Mouse (Mus musculus) MN1 (cell line): ENCODE data around the gene Ephx1.
"Not testable (repeated sequence)": the region's sequence is repeated elsewhere in the genome, so short reads cannot be mapped to it uniquely, and the experiment has no call there.

Source experiments
- DNase-seq: peaks from one replicate; pipeline ENCODE4 v3.0.0-alpha.2; 2016; ENCODE audit warnings: low spot score

Gene Ephx1

DNA sequence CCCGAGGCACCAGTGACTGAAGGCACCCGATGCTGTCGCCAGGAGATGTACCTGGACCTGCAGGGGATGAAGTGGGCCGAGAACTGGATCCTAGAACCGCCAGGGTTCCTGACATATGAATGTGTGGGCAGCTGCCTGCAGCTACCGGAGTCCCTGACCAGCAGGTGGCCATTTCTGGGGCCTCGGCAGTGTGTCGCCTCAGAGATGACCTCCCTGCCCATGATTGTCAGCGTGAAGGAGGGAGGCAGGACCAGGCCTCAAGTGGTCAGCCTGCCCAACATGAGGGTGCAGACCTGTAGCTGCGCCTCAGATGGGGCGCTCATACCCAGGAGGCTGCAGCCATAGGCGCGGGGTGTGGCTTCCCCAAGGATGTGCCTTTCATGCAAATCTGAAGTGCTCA is 83.1 kb downstream of the Ephx1 start:
- DNase-seq = not testable (repeated sequence)

DNA sequence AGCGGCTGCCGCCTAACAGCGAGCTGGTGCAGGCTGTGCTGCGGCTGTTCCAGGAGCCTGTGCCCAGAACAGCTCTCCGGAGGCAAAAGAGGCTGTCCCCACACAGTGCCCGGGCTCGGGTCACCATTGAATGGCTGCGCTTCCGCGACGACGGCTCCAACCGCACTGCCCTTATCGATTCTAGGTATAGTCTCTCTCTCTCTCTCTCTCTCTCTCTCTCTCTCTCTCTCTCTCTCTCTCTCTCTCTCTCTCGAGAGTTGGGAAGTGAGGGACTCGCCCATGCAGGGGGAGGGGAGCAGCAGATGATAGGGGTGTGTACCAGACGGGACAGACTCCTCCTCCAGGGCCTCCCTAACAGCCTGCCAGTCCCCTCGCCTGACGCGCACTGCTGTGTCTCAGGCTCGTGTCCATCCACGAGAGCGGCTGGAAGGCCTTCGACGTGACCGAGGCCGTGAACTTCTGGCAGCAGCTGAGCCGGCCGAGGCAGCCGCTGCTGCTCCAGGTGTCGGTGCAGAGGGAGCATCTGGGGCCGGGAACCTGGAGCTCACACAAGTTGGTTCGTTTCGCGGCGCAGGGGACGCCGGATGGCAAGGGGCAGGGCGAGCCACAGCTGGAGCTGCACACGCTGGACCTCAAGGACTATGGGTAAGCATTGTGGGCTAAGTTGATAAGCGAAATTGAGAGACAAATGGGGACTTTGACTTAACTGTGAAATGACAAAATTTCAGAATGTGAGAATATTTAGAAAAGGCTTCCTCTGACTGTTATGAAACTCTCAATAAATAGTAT is 83.9 kb downstream of the Ephx1 start:
- DNase-seq = not testable (repeated sequence)

DNA sequence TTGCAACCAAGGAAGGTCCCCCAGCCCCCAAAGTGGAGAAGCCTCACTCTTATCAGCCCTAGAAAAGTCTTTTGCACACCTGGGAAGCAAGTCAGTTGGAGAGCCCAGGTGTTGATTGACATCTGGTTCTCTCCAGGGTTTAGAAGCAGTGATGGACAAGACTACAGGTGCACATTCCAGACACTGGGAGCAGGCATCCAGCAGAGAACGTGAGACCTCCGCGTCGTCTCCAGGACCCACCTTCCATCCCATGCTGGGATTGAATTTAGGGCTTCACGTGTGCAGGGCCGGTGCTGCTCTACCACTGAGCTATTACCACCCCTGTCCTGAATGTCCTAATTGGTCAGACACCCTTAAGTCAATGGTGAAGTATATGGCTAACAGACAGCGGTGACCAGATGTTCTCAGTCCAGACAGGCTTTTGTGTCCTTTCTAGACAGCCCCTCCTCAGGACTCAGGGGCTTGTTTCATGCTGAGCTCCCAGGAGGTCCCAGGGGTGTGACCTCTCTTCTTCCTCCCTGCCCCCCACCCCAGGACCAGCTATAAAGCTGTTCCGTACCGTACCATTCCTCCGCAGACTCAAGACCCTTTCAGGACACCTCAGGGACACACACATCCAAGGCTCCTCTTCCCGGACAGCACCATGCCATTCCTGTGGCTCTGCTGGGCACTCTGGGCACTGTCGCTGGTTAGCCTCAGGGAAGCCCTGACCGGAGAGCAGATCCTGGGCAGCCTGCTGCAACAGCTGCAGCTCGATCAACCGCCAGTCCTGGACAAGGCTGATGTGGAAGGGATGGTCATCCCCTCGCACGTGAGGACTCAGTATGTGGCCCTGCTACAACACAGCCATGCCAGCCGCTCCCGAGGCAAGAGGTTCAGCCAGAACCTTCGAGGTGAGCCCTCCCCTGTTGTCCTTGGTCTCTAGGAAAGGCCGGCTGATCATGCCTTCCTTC is 86.0 kb downstream of the Ephx1 start, which contains the start of gene Lefty1:
Gene Lefty1 (plus strand): TSS at position 556 of the 953 bp plus-strand sequence.
- DNase-seq = no peak

DNA sequence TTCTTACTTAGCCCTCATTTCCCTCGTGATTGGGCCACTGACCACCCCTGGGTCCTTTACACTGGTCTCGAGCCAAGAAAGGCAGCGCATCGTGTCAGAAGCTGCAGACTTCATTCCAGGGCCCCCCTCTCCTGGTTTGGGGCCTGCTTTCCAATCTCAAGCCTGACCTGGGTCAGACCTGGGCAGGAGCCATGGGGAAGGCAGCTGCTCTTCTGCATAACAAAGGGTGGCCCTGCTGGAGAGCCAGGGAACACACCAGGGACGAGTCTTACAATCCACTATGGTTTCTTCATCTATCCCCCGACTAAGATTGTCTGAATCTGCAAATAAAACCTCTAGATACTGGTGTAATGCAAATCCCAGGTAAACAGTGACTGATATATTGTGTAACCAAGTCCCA is 87.0 kb downstream of the Ephx1 start:
- no peak for DNase-seq

DNA sequence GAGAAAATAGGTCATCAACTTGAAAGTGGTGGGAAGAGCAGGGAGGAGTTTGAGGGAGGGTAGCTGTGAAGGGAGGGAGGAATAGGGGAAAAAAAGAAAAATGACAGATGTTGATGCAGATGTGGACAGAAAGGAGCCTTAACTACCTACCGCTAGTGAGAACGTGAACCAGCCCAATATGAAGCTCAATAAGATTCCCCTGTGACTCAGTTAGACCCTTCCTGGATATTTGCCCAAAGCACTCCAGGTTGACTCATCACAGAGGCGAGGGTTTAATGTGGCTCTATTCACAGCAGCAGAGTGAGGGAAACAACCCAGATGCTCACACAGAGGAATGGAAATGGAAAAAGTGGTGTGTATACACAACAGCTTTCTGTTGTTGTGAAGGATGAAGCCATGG is 89.6 kb downstream of the Ephx1 start:
- DNase-seq = peak; percentile 75

DNA sequence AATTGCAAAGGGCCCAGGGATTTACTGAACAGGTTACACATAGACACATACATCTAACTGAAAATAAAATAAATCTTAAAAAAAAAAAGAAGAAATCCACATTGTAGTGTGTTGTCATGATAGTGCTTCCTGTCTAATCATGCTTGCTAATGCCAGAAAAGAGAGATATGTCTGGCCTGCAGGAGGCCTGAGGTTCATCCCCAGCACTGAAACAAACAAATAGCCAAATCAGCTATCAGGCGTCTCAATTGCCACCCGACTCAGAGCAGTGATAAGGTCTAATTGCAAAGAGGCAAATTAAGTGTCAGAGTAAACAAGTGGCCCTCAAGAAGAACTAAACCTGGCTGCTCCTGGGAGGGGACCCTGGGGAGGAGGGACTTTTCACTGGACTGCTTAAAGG is 91.1 kb downstream of the Ephx1 start:
- no peak for DNase-seq

DNA sequence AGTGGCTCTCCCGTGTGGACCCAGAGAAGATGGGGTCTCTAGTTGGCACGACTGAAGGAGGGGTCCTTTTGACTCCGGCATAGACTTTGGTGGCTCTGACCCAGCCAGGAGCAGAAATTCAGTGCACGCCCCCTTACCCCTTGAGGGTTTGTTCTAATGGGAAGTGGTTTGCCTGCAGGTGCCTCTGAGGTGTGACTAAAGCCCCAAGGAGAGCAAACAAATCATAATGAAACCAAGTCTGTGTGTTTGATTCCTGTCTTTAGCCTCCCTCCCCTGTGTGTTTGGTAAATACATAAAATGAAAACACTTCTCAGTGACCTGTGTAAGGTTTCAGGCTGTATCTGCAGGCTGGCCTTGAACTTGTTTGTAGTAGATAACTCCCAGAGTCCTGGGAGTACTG is 94.4 kb downstream of the Ephx1 start:
- no peak for DNase-seq
